Mouse (Mus musculus): ENCODE measurements around the gene Ncoa5. TPM values are rescaled to one million over a fixed set of nuclear protein-coding genes. Genes with fewer than 3 reads are reported as not detected.

Ncoa5 gene
- polyA plus RNA-seq, 1 experiment from 2014 or later = 21.6 TPM

DNA sequence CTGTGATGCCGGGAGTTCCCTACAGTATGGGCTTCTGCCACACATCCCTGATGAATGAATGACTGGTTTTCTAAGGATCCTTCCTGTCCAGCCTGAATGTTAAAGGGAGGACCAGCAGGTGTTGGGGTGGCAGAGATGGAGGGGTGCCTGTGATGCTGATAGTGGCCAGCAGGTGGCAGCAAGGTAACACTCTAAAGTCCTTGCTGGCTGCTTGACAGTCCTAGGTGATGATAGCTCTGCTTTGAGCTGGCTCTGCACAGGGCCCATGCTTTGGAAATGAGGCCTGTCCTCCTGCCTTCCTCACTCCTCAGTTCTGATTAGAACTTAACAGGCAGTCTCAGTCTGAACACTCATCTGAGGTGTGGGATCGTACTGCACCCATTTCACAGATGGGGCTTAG, 40.3 kb upstream of the Ncoa5 start:
- ATAC-seq = peak; percentile 59
- no peaks in the 10 kb centered on the region for H3K4me1 ChIP-seq (ENCODE audit: insufficient read depth, low read depth, low read length)

GRCm38 (mm10) chr2:165074081-165074884, 39.6 kb upstream of the Ncoa5 start:
- 30% methylated on average over 11 of the region's 11 CpGs for WGBS
- ATAC-seq (no peak; the same call in 1 of the 2 replicates), DNase-seq (ENCODE audit: low spot score) (peak; percentile 7)

More for the DNA sequence above, 40.3 kb upstream of the Ncoa5 start:
- H3K36me3 ChIP-seq (ENCODE audit: insufficient read depth, low read length) = no peaks in the 10 kb centered on the region
- DNase-seq (ENCODE audit: low spot score) = peak; percentile 70
- H3K9ac ChIP-seq (replicated peaks; ENCODE audit: low read depth) = no peak overlapping the region
- peaks cover 14% of the 10 kb centered on the region; the same call in 1 of the 2 replicates for H3K27me3 ChIP-seq (replicated peaks; ENCODE audit: insufficient read depth, low read length)
- TF ChIP-seq EP300 (IDR thresholded peaks at IDR 0.05) (no peak), CTCF (IDR thresholded peaks at IDR 0.05) (peak; percentile 98)
- no peak overlapping the region for H3K4me2 ChIP-seq (replicated peaks; ENCODE audit: low read depth, low read length)
- no peaks in the 10 kb centered on the region for H3K9me3 ChIP-seq (ENCODE audit: low read length)
- 41% methylated on average over 2 of the region's 2 CpGs for WGBS
- H3K27ac ChIP-seq (ENCODE audit: low read length) = no peak overlapping the region
- no peak overlapping the region for H3K4me3 ChIP-seq (ENCODE audit: low read depth, low read length)

DNA sequence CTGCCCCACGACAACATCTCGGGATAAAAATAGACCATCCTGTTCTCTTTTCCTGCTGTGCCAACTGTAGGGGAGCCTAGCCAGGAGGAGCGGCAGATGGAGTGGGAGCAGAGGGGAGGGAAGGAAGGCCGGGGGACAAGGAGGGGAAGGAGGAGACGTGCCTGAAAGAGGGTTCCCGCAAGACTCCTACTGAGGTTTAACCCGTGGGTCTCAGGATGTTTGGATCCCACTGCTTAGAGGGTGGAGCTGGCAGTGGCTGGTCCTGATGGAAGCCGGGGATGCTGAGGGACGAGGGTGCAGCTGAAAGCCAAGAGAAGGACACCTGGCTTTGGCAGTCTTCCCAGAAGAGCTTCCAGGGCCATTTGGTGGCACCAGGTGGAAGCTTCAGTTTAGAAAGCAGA, 38.7 kb upstream of the Ncoa5 start:
- H3K27me3 ChIP-seq (replicated peaks; ENCODE audit: insufficient read depth, low read length) = peaks cover 13% of the 10 kb centered on the region; the same call in 1 of the 2 replicates
- TF ChIP-seq EP300 (IDR thresholded peaks at IDR 0.05) (no peak), CTCF (IDR thresholded peaks at IDR 0.05) (no peak)
- H3K4me3 ChIP-seq (ENCODE audit: low read depth, low read length) = no peak overlapping the region
- H3K4me1 ChIP-seq (ENCODE audit: insufficient read depth, low read depth, low read length) = no peaks in the 10 kb centered on the region
- H3K9me3 ChIP-seq (ENCODE audit: low read length) = no peaks in the 10 kb centered on the region
- ATAC-seq = no peak
- no peaks in the 10 kb centered on the region for H3K36me3 ChIP-seq (ENCODE audit: insufficient read depth, low read length)
- 7% methylated on average over 9 of the region's 9 CpGs for WGBS
- H3K4me2 ChIP-seq (replicated peaks; ENCODE audit: low read depth, low read length) = no peak overlapping the region
- H3K27ac ChIP-seq (ENCODE audit: low read length) = no peak overlapping the region
- no peak for DNase-seq (ENCODE audit: low spot score)
- no peak overlapping the region for H3K9ac ChIP-seq (replicated peaks; ENCODE audit: low read depth)

More at GRCm38 (mm10) chr2:165074081-165074884, 39.6 kb upstream of the Ncoa5 start:
- no peak overlapping the region for H3K27ac ChIP-seq (ENCODE audit: low read length)
- H3K9ac ChIP-seq (replicated peaks; ENCODE audit: low read depth) = no peak overlapping the region
- peaks cover 14% of the 10 kb centered on the region; the same call in 1 of the 2 replicates for H3K27me3 ChIP-seq (replicated peaks; ENCODE audit: insufficient read depth, low read length)
- H3K36me3 ChIP-seq (ENCODE audit: insufficient read depth, low read length) = no peaks in the 10 kb centered on the region
- H3K4me3 ChIP-seq (ENCODE audit: low read depth, low read length) = no peak overlapping the region
- no peaks in the 10 kb centered on the region for H3K9me3 ChIP-seq (ENCODE audit: low read length)
- TF ChIP-seq CTCF (IDR thresholded peaks at IDR 0.05) = no peak
- no peak for TF ChIP-seq EP300 (IDR thresholded peaks at IDR 0.05)
- no peaks in the 10 kb centered on the region for H3K4me1 ChIP-seq (ENCODE audit: insufficient read depth, low read depth, low read length)
- no peak overlapping the region for H3K4me2 ChIP-seq (replicated peaks; ENCODE audit: low read depth, low read length)

- H3K36me3 ChIP-seq (ENCODE audit: insufficient read depth, low read length) = no peaks in the 10 kb centered on the region
- no peaks in the 10 kb centered on the region for H3K9me3 ChIP-seq (ENCODE audit: low read length)
- H3K9ac ChIP-seq (replicated peaks; ENCODE audit: low read depth) = no peak overlapping the region
- H3K4me3 ChIP-seq (ENCODE audit: low read depth, low read length) = no peak overlapping the region
- H3K27ac ChIP-seq (ENCODE audit: low read length) = no peak overlapping the region
- ATAC-seq = peak; percentile 36; the same call in 1 of the 2 replicates
- H3K4me1 ChIP-seq (ENCODE audit: insufficient read depth, low read depth, low read length) = no peaks in the 10 kb centered on the region
- 30% methylated on average over 20 of the region's 23 CpGs for WGBS
- peak; percentile 80 for TF ChIP-seq CTCF (IDR thresholded peaks at IDR 0.05)
- TF ChIP-seq EP300 (IDR thresholded peaks at IDR 0.05) = no peak
- H3K27me3 ChIP-seq (replicated peaks; ENCODE audit: insufficient read depth, low read length) = no peaks in the 10 kb centered on the region
- H3K4me2 ChIP-seq (replicated peaks; ENCODE audit: low read depth, low read length) = no peak overlapping the region
- DNase-seq (ENCODE audit: low spot score) = peak; percentile 74
These were observed 35.6 kb upstream of the Ncoa5 start for GRCm38 (mm10) chr2:165070096-165070816.

DNA sequence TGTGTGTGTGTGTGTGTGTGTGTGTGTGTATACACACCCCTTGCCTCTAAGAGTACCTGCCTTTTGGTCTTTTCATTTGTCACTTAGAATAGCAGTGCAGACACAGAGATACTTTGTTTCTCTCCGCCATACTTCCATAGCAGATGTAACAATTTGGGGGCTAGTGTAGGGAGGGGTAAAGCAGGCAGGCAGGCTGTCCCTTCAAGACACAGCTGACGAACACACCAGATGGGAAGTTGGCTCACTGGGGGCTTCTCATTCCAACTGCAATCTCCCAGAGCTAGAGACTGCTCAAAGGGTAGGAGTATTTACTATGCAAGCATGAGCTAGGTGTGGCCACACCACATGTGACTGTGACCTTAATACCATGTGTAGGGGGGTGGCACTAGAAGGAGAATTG, 34.1 kb upstream of the Ncoa5 start:
- TF ChIP-seq EP300 (IDR thresholded peaks at IDR 0.05) (no peak), CTCF (IDR thresholded peaks at IDR 0.05) (no peak)
- ATAC-seq (no peak), DNase-seq (ENCODE audit: low spot score) (no peak)
- no peak overlapping the region for H3K4me2 ChIP-seq (replicated peaks; ENCODE audit: low read depth, low read length)
- no peaks in the 10 kb centered on the region for H3K36me3 ChIP-seq (ENCODE audit: insufficient read depth, low read length)
- H3K4me1 ChIP-seq (ENCODE audit: insufficient read depth, low read depth, low read length) = no peaks in the 10 kb centered on the region
- H3K27me3 ChIP-seq (replicated peaks; ENCODE audit: insufficient read depth, low read length) = no peaks in the 10 kb centered on the region
- no peak overlapping the region for H3K27ac ChIP-seq (ENCODE audit: low read length)
- H3K9ac ChIP-seq (replicated peaks; ENCODE audit: low read depth) = no peak overlapping the region
- 59% methylated on average over 2 of the region's 2 CpGs for WGBS
- H3K9me3 ChIP-seq (ENCODE audit: low read length) = no peaks in the 10 kb centered on the region
- no peak overlapping the region for H3K4me3 ChIP-seq (ENCODE audit: low read depth, low read length)

DNA sequence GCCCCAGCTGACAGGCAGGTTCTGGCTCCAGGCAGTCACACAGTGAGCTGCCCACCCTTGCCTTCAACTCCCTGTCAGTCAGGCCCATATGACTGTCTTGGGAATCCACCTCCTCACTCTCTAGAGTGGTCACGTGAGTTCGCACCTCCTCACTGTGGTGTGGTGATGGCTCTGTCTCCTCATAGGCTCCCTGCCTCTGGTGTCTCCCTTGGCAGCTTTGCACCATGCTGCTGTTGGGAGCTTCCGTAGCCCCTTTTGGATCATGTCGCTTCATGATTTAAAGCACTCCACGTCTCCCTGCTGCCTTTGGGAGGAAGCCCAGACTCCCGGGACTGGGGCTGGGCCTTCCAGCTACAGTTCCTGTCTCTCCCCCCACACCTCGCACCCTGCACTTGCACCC, 29.8 kb upstream of the Ncoa5 start:
- 0 out of 2 replicates have a peak, but pooled peaks have one; percentile 23 for ATAC-seq

More for the DNA sequence above, 29.8 kb upstream of the Ncoa5 start:
- Histone ChIP-seq H3K9me3 (ENCODE audit: low read length) (no peaks in the 10 kb centered on the region), H3K9ac (replicated peaks; ENCODE audit: low read depth) (no peak overlapping the region), H3K27me3 (replicated peaks; ENCODE audit: insufficient read depth, low read length) (no peaks in the 10 kb centered on the region), H3K4me2 (replicated peaks; ENCODE audit: low read depth, low read length) (no peak overlapping the region), H3K4me3 (ENCODE audit: low read depth, low read length) (no peak overlapping the region), H3K4me1 (ENCODE audit: insufficient read depth, low read depth, low read length) (no peaks in the 10 kb centered on the region), H3K36me3 (ENCODE audit: insufficient read depth, low read length) (no peaks in the 10 kb centered on the region), H3K27ac (ENCODE audit: low read length) (no peak overlapping the region)
- DNase-seq (ENCODE audit: low spot score) = peak; percentile 46
- 43% methylated on average over 7 of the region's 7 CpGs for WGBS
- TF ChIP-seq EP300 (IDR thresholded peaks at IDR 0.05) = no peak
- TF ChIP-seq CTCF (IDR thresholded peaks at IDR 0.05) = no peak

All from lung, postnatal 0 days (tissue).